Mouse (Mus musculus): ENCODE measurements at regions not wholly inside any gene's neighbourhood (a gene's known extent, or its start where the extent isn't known, plus 50 kb on each side); places are given as distances from the start of the nearest gene placed in this dataset.

- DNase-seq = no peak
Measured at GRCm38 (mm10) chr12:25251411-25252171, 154.7 kb upstream of the Id2 start.

DNA sequence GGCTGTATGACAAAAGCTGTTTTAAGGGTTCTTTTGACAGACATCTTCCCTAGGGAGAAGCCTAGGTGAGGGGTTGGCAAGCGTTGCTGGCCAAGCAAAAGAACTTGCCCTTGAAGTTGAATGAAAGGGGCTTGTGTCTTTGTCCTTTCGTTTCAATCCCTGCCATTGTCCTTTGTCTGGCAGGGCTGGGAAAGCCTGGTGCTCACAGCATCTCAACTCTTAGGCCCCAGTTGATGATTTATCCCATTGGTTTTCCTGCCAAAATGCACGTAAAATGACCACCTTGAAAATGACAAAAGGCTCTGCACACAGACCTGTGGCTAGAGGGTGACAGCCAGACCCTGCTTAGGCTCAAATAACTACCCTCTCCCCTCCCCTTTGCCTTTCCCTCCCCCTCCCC, 153.9 kb upstream of the Id2 start:
- DNase-seq = no peak

- DNase-seq = no peak
Measured at GRCm38 (mm10) chr12:25248681-25249366, 151.9 kb upstream of the Id2 start.

DNA sequence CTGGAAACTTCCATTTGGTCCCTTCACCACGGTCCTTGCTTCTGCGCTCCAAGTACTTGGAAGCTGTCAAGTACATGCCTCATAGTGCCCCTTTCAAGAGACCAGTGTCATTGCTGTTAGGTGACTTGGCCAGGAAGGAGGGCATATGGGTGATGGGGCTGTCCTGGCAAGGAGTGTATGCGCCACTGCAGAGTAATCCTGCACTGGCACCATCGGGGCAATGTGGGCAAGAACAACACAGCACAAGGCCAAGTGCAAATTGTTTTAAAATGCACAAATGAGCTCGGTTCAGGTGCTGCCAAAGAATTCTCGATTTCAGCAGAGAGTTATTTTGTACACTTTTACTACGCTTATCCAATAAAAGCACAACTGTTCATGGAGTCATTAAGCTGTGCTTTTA, 149.6 kb upstream of the Id2 start:
- no peak for DNase-seq

GRCm38 (mm10) chr12:25245661-25246060, 148.7 kb upstream of the Id2 start:
- no peak for DNase-seq

DNA sequence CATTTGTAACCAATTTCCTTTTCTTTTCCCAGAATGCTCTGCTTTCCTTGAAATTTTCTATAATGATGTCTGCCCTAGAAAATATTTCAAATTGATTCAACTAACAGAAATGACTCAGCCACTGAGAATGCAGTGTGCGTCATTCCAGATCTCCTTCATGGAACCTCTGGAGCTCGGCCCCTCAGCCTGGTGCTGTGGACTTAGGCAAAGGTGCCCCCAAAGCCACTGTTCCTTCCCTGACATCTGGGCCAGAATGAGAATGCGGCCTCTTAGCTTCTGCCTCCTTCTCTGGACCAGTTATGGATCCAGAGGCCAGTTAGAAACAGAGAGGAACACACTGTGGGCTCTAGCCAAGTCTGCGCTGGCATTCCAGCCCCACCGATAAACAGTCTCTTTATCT, 148.3 kb upstream of the Id2 start:
- no peak for DNase-seq

DNA sequence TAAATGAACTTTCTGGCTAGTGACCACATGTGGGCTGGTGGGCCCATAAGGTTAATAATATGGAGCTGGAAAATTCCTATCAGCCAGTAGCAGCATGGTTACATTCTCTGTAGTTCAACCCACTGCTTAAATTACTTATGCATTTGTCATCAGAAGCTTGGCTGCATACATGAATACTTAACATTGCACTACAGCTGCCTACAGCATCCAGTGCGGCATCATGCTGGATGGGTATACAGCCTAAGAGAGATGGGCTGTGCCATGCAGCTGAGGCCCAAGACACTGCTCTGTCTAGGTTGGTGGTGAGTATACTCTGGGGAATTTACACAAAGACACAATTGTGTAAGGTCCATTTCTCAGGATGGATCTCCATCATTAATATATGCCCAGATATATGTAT, 147.7 kb upstream of the Id2 start:
- DNase-seq = no peak

DNA sequence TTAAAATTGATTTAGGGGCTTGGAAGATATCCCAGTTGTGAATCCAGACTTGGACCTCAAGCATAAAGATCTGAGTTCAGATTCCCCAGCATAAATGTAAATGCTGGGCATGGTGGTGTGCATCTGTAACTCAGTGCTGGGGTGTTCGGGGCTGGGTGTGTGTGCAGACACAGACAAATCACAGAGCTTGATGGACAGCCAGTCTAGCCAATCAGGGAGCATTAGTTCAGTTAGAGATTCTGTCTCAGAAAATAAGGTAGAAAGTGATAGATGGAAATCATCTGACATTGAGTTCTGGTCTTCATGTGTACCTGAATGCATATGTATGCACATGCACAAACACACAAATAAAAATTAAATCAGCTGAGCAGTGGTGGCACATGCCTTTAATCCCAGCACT, 147.0 kb upstream of the Id2 start:
- DNase-seq = no peak

- DNase-seq = no peak
Measured at GRCm38 (mm10) chr12:25242369-25242768, 145.4 kb upstream of the Id2 start.

DNA sequence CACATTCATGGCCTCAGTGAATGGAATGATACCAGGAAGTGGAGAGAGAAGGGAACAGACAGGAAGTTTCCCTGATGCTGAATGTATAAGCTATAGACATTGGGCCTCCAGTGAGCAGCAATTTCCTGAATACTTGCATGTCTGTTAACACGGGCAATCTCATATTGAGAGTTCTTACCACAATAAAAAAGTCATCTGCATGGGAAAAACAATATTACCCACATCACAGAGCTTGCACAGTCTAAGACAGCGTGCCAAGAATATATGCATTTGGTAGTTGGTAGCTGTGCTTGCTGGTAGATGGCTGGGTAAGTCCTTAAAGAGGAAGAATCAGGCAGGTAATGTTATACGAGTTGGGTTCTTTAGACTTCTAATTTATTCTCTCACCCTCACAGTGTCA, 144.7 kb upstream of the Id2 start:
- DNase-seq = no peak

DNA sequence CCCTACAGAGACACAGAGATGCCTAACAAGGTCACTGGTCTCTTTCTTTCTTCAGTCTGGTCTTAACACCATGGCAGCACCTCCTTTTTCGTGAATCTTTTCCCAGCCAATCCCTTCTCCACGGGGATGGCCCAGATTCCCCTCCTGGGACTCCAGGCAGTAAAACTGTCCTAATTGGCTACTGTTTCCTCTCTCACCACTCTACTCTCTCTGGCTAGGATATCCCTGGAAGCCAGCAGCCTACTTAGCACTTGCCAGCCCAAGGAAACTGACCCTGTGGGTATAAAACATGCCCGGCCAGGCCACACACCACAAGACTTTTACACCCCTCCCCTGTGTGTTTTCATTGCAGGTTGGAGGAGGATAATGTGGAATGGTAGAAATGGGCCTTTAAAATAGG, 143.9 kb upstream of the Id2 start:
- no peak for DNase-seq

- DNase-seq = no peak
Measured at GRCm38 (mm10) chr12:25240142-25240541, 143.2 kb upstream of the Id2 start.

DNA sequence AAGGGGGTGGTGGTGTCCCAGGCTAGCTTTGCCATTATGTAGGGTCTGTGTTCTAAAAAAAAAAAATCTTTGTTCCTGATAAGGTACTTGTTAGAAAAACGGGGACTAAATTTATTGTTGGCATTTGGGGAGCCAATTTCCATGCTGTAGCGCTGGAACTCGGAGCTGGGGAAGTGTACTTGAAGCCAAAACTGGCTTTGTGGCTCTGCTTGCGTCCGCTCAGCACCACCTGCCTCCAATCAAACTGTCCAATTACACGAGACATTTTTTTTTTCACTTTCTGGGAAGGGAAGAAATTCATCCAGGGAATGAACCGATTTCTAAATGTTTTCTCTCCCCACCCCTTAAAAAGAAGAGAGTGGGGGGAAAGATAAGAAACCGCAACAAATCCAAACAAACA, 138.1 kb upstream of the Id2 start:
- DNase-seq = no peak

DNA sequence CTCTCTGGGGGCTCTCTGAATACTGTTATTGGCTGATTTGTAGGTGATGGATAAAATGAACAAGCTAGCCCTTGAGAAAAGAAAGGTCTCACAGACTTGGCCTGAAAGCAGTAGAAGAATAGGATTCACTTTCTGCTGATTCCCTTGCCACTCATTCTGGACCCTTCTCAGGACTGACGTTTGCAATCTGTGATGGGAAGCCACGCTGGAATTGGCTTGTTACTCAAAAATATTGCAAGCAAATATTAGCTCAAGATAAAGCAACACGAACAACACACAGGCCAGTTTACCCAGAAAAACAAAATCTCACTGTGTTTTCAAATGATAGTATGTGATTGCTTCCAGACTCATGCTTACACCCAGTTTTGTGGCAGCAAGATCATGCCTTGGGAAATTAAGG, 137.7 kb upstream of the Id2 start:
- DNase-seq = no peak

DNA sequence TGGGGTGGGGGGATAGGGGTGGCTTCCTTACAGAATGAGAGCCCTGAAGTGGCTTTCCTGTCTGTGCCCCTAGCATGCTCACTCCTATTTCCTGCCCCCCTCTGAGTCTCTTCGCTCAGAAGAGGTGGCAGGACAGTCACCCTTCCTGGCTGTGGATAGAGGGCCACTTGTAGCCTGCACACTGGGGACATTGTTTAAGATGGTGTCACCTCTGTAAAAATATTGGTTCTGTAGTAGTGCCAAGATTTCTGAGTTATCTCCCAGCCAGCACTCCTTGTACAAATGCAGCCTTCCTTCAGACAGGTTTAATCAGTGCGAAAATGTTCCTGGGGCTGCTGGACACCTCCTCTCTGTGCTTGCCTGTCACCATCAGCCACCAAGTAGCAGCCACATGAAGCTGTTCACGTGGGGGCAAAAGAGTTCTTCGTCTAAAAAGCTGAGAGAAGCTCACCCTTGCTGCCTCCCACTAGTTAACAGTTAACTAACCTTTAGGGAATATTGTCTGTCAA, 136.1 kb upstream of the Id2 start:
- no peak for DNase-seq

DNA sequence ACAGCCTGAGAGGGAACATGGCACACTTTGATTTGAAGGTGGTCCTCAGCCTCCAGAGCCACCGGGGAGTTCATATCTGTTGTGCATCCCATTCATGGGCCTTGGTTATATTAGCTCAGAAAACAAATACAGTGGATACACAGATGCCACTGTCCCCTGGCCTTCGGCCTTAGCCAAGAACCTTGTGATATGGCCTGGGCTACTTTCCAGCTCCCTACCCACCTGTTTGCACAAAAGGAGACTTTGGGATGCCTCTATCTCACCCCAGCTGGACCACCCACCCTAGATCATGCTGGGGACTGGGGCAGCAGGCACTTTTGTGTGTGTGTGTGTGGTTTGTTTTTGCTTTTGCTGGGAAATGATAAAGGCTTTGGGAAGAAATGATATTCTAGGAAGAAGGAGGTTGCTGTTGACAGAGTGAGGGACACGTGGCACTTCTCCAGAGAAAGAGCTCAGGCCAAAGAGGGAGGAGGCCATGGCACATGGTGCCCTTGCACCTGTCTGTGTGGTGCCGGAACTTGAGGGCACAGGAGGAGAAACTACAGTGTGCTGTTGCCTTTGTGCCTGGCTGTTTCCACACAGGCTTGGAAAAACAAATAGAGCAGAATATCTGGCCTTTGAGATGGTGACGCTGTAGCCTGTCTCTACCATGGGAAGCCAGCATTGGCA, 135.6 kb upstream of the Id2 start:
- no peak for DNase-seq

DNA sequence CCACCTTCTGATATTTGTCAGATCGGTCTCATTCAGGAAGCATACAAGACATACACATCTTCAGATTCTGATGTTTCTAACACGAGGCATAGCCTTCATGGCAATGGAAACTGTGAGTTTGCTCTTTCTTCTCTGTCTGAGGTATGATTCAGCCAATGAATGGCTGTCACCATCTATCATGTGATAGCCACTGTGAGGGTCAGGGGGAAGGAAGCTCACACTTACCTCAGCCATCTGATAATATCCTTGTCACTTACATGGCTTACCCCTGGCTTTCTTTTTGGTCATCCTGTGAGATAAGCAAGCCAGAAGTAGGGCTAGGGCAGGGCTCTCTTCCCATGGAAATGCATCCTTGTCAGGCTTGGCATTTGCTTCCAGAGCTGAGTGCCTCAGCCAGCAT, 131.8 kb upstream of the Id2 start:
- DNase-seq = no peak

DNA sequence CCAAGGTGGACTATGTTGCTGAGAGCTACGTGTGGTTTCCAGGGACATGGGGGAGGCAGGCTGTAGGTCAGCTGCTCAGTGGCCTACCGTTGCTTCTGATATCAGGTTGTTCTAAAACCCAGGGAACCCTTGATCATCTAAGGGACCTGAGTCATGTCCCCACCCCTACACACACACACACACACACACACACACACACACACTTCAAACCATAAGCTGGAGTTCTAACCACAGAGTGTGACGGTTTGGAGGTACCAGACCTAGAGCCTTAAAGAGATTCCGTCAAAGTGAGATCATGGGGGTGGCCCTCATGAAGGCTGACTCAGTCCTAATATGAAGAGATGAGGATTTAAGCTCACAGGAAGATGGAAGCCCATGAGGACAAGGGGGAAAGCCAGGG, 130.8 kb upstream of the Id2 start:
- no peak for DNase-seq

GRCm38 (mm10) chr12:25224644-25225043, 127.7 kb upstream of the Id2 start:
- DNase-seq = no peak

DNA sequence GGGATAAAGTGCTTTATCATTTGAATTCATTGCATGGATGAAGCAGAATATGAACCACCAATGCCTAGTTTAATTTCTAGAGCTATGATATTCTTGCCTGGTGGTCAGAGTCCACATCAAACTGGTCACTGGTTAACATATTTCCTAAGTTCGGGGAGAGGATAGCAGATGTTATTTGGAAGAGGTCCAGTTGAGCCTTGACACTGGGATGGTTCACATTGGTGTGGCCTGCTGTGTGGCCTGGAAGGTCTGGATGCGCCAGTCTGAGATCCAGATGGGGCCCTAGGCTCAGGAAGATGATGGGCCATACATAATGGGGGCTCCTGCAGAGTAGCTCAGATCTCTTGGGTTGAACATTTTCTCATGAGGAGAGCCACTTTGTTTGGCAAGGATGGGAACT, 127.3 kb upstream of the Id2 start:
- DNase-seq = no peak

GRCm38 (mm10) chr12:25223539-25223938, 126.6 kb upstream of the Id2 start:
- no peak for DNase-seq

GRCm38 (mm10) chr12:25220780-25221106, 123.8 kb upstream of the Id2 start:
- DNase-seq = no peak

GRCm38 (mm10) chr12:25220096-25220779, 123.3 kb upstream of the Id2 start:
- DNase-seq = no peak

- DNase-seq = no peak
Measured at GRCm38 (mm10) chr12:25219546-25219945, 122.6 kb upstream of the Id2 start.
